Mouse (Mus musculus): ENCODE data around the gene Ccdc173. TPM values are rescaled to one million over a fixed set of nuclear protein-coding genes. Genes with fewer than 3 reads are reported as not detected.

The Ccdc173 gene
- polyA plus RNA-seq, 1 experiment from 2014 or later, result 2.1 TPM

- Histone ChIP-seq H3K9me3 (replicated peaks; ENCODE audit: low read length) (no peaks in the 10 kb centered on the region), H3K9ac (ENCODE audit: low read depth, low read length) (peak within 1 kb of the TSS; percentile 70), H3K27ac (peak within 1 kb of the TSS; percentile 90), H3K4me1 (replicated peaks; ENCODE audit: insufficient read depth, low read length) (no peaks in the 10 kb centered on the region), H3K36me3 (ENCODE audit: insufficient read depth, low read length) (no peaks in the 10 kb centered on the region), H3K4me2 (ENCODE audit: low read length) (peak within 1 kb of the TSS; percentile 91), H3K4me3 (replicated peaks; ENCODE audit: low read depth, low read length) (peak within 1 kb of the TSS; percentile 81), H3K27me3 (ENCODE audit: insufficient read depth, low read length) (no peaks in the 10 kb centered on the region)
- DNase-seq (ENCODE audit: low spot score) (peak; percentile 96), ATAC-seq (replicated peaks; ENCODE audit: low FRiP score, low read depth) (peak; percentile 98)
- TF ChIP-seq CTCF (IDR thresholded peaks at IDR 0.05; ENCODE audit: low read depth), result no peak
- under 1% methylated on average over 39 of the region's 39 CpGs for WGBS
These were observed 76.3 kb downstream of the Ccdc173 start, which contains the start of gene Fastkd1 for GRCm38 (mm10) chr2:69712981-69713625. TSS of gene Fastkd1 (minus strand) at chr2:69713516.

DNA sequence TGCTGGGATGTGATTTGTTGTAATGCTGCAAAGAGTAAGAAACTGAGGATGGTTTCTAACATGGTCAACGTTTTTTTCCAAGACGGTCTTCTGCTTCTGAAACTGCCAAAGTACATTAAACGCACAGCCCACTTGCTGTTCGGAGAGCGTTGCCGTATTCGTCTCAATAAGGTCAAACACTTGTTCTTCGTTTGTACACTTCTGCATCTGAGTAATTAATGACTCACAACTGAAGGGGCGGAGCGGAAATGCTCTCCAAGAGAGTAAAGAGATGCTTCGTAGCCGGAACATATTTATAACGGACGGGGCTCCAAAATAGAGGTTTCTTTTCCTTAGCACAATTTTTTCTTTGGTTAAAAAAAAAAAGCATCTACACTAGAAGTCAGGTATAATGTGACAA lies 77.2 kb downstream of the Ccdc173 start:
- Histone ChIP-seq H3K4me2 (ENCODE audit: low read length) (peak overlapping the region; percentile 91; the same call in 1 of the 2 replicates), H3K9ac (ENCODE audit: low read depth, low read length) (no peak overlapping the region), H3K27ac (no peak overlapping the region), H3K9me3 (replicated peaks; ENCODE audit: low read length) (no peaks in the 10 kb centered on the region), H3K4me1 (replicated peaks; ENCODE audit: insufficient read depth, low read length) (no peaks in the 10 kb centered on the region), H3K4me3 (replicated peaks; ENCODE audit: low read depth, low read length) (no peak overlapping the region), H3K36me3 (ENCODE audit: insufficient read depth, low read length) (peaks cover 4% of the 10 kb centered on the region; the same call in 1 of the 2 replicates), H3K27me3 (ENCODE audit: insufficient read depth, low read length) (no peaks in the 10 kb centered on the region)
- no peak for DNase-seq (ENCODE audit: low spot score)
- no peak for TF ChIP-seq CTCF (IDR thresholded peaks at IDR 0.05; ENCODE audit: low read depth)
- ATAC-seq (replicated peaks; ENCODE audit: low FRiP score, low read depth), result no peak
- WGBS, result 66% methylated on average over 14 of the region's 14 CpGs

Other genes starting within 250 kb of the Ccdc173 start
- 37.5 TPM in 2 replicates for gene Lrp2, start 203.5 kb downstream of the Ccdc173 start, polyA plus RNA-seq (2015; fragmentation: Nextera tagmentation; extraction: Ambion mirVana)
- gene Bbs5, start 142.4 kb downstream of the Ccdc173 start, polyA plus RNA-seq (2015; fragmentation: Nextera tagmentation; extraction: Ambion mirVana), result 18.2 and 20.4 TPM in 2 replicates
- gene Klhl41, start 119.5 kb downstream of the Ccdc173 start, polyA plus RNA-seq (2015; fragmentation: Nextera tagmentation; extraction: Ambion mirVana), result 0.14 and 0.20 TPM in 2 replicates
- 10.3 and 11.2 TPM in 2 replicates for gene Fastkd1, start 76.1 kb downstream of the Ccdc173 start, polyA plus RNA-seq (2015; fragmentation: Nextera tagmentation; extraction: Ambion mirVana)
- gene Ppig, start 67.0 kb downstream of the Ccdc173 start, polyA plus RNA-seq (2015; fragmentation: Nextera tagmentation; extraction: Ambion mirVana), result 145 and 149 TPM in 2 replicates
- gene Phospho2, start within 50 bp of the Ccdc173 start, polyA plus RNA-seq (2015; fragmentation: Nextera tagmentation; extraction: Ambion mirVana), result 28.2 and 28.5 TPM in 2 replicates
- 14.2 and 15.4 TPM in 2 replicates for gene Klhl23, start 32.4 kb upstream of the Ccdc173 start, polyA plus RNA-seq (2015; fragmentation: Nextera tagmentation; extraction: Ambion mirVana)
- gene Ssb, start 72.0 kb upstream of the Ccdc173 start, polyA plus RNA-seq (2015; fragmentation: Nextera tagmentation; extraction: Ambion mirVana), result 351 and 354 TPM in 2 replicates
- 45.8 and 47.0 TPM in 2 replicates for gene Mettl5, start 96.0 kb upstream of the Ccdc173 start, polyA plus RNA-seq (2015; fragmentation: Nextera tagmentation; extraction: Ambion mirVana)
- gene Ubr3, start 107.7 kb upstream of the Ccdc173 start, polyA plus RNA-seq (2015; fragmentation: Nextera tagmentation; extraction: Ambion mirVana), result 12.8 and 13.0 TPM in 2 replicates
- gene Myo3b, start 249.6 kb upstream of the Ccdc173 start, polyA plus RNA-seq (2015; fragmentation: Nextera tagmentation; extraction: Ambion mirVana), result 1.3 and 1.4 TPM in 2 replicates